Comparison of ENCODE assay signal across 10 mouse cellular contexts in genomic region chr1:30503224-30503623, GRCm38 (mm10).
DNase-seq lines count a peak whose midpoint lies in the region; ATAC-seq lines count a peak whose summit lies in the region.
"Had no signal": no experiment of that assay in that cellular context is flagged by ENCODE, and none has a peak within 500 bp of the region (broad histone marks: within the 10 kb centered on the region; RNA-seq: fewer than 3 reads in every experiment).

No protein-coding gene starts in this region.

- no peak overlapping the region for H3K4me3 ChIP-seq in hindbrain, embryonic 11.5 days (ENCODE audit: low read depth, low read length)
- no peak overlapping the region for H3K4me3 ChIP-seq in hindbrain, embryonic 13.5 days
- H3K4me3 ChIP-seq: erythroblast, embryonic 14.5 days; limb, embryonic 13.5 days had no signal

- no peaks in the 10 kb centered on the region for H3K27me3 ChIP-seq in hindbrain, embryonic 11.5 days (ENCODE audit: control insufficient read depth, insufficient read depth, low read length)
- no peaks in the 10 kb centered on the region for H3K27me3 ChIP-seq in hindbrain, embryonic 13.5 days
- H3K27me3 ChIP-seq: limb, embryonic 13.5 days had no signal

- H3K36me3 ChIP-seq in hindbrain, embryonic 11.5 days (ENCODE audit: control insufficient read depth, insufficient read depth, low read length), result no peaks in the 10 kb centered on the region
- no peaks in the 10 kb centered on the region for H3K36me3 ChIP-seq in hindbrain, embryonic 13.5 days
- H3K36me3 ChIP-seq: limb, embryonic 13.5 days had no signal

- H3K4me2 ChIP-seq in hindbrain, embryonic 11.5 days (replicated peaks; ENCODE audit: low read depth, low read length), result no peak overlapping the region
- H3K4me2 ChIP-seq in hindbrain, embryonic 13.5 days, result no peak overlapping the region
- H3K4me2 ChIP-seq: limb, embryonic 13.5 days had no signal

- no peak overlapping the region for H3K27ac ChIP-seq in hindbrain, embryonic 11.5 days (ENCODE audit: low read depth, low read length)
- H3K27ac ChIP-seq in hindbrain, embryonic 13.5 days, result no peak overlapping the region
- H3K27ac ChIP-seq: limb, embryonic 13.5 days had no signal

- H3K9ac ChIP-seq in hindbrain, embryonic 11.5 days (ENCODE audit: low read depth, low read length), result no peak overlapping the region
- H3K9ac ChIP-seq in hindbrain, embryonic 13.5 days, result no peak overlapping the region
- H3K9ac ChIP-seq: limb, embryonic 13.5 days had no signal

- no peaks in the 10 kb centered on the region for H3K4me1 ChIP-seq in hindbrain, embryonic 11.5 days (replicated peaks; ENCODE audit: control insufficient read depth, insufficient read depth, low read length)
- H3K4me1 ChIP-seq in hindbrain, embryonic 13.5 days (replicated peaks), result no peaks in the 10 kb centered on the region
- H3K4me1 ChIP-seq: limb, embryonic 13.5 days had no signal

- DNase-seq in hindbrain, embryonic 11.5 days (ENCODE audit: low spot score), result peak; percentile 38
- DNase-seq in brain, embryonic 18.5 days (ENCODE audit: low read depth, low spot score), result peak; percentile 51
- peak; percentile 4 to 39 for DNase-seq in layer of hippocampus, adult 8-10 months (ENCODE audit: low spot score in 2 of 2)
- peak; percentile 6 for DNase-seq in retina, adult 2 months (ENCODE audit: low read depth, low spot score)
- no peak for DNase-seq in thymus, postnatal 4 days
- DNase-seq in kidney, postnatal 14 days, result no peak

- H3K9me3 ChIP-seq in hindbrain, embryonic 11.5 days (ENCODE audit: control insufficient read depth, low read length), result no peaks in the 10 kb centered on the region
- no peaks in the 10 kb centered on the region for H3K9me3 ChIP-seq in hindbrain, embryonic 13.5 days
- H3K9me3 ChIP-seq: limb, embryonic 13.5 days had no signal

- 42% methylated on average over 1 of the region's 1 CpGs for WGBS in hindbrain, embryonic 11.5 days
- WGBS in hindbrain, embryonic 13.5 days, result 29% methylated on average over 1 of the region's 1 CpGs

- no peak for ATAC-seq in hindbrain, embryonic 11.5 days (ENCODE audit: low FRiP score)
- no peak for ATAC-seq in hindbrain, embryonic 13.5 days (ENCODE audit: low FRiP score)
- no peak for ATAC-seq in granulocyte monocyte progenitor cell, adult 5-6 weeks (replicated peaks; ENCODE audit: poor library complexity, severe bottlenecking)

Comparison
In these comparisons a context has a peak if more than half of its experiments do, and no peak if none do; other contexts are left out.
1. DNase-seq: peak in hindbrain, embryonic 11.5 days (single experiment), brain, embryonic 18.5 days (single experiment), layer of hippocampus, adult 8-10 months (2 of 2) and retina, adult 2 months (single experiment); none in thymus, postnatal 4 days (single experiment) and kidney, postnatal 14 days (single experiment).